Mouse (Mus musculus): ENCODE results near the gene St5. TPM values are rescaled to one million over a fixed set of nuclear protein-coding genes. Genes with fewer than 3 reads are reported as not detected.

The St5 gene
- polyA plus RNA-seq, 1 experiment from 2014 or later = 53.5 TPM

GRCm38 (mm10) chr7:109584467-109584866, 118.9 kb downstream of the St5 start:
- Histone ChIP-seq H3K9me3 (replicated peaks) (no peaks in the 10 kb centered on the region), H3K27ac (no peak overlapping the region), H3K36me3 (no peaks in the 10 kb centered on the region), H3K4me3 (no peak overlapping the region), H3K27me3 (ENCODE audit: low read depth, poor library complexity, severe bottlenecking) (no peaks in the 10 kb centered on the region), H3K4me1 (peaks cover 11% of the 10 kb centered on the region; the same call in 1 of the 2 replicates)
- DNase-seq (ENCODE audit: low spot score) = no peak
- 87% methylated on average over 1 of the region's 1 CpGs for WGBS

DNA sequence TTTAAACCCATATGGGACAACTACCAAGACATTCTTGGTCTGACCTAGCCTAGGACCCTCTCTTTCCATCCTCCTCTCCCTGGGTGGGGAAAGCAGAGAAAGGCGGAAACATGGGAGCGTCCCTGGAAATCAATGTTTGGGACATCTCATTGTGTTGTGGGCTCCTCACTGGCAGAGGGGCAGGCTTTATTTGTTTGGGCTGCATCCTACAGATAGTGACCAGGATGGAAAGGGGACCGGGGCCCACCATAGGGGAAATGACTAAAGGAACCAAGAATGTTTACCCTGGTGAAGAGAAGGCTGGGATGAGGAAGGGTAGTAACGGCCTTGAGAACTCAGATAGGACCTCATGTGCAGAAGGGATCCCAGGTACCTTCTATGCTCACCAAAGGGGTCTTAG, 122.9 kb downstream of the St5 start:
- no peaks in the 10 kb centered on the region for H3K27me3 ChIP-seq (ENCODE audit: low read depth, poor library complexity, severe bottlenecking)
- no peaks in the 10 kb centered on the region for H3K36me3 ChIP-seq
- no peak for DNase-seq (ENCODE audit: low spot score)
- H3K9me3 ChIP-seq (replicated peaks) = no peaks in the 10 kb centered on the region
- H3K4me1 ChIP-seq = peaks cover 12% of the 10 kb centered on the region
- H3K27ac ChIP-seq = no peak overlapping the region
- H3K4me3 ChIP-seq = no peak overlapping the region
- WGBS = 85% methylated on average over 4 of the region's 4 CpGs

GRCm38 (mm10) chr7:109579585-109580307, 123.7 kb downstream of the St5 start:
- WGBS = 83% methylated on average over 6 of the region's 6 CpGs
- DNase-seq (ENCODE audit: low spot score) = no peak
- Histone ChIP-seq H3K4me1 (peaks cover 19% of the 10 kb centered on the region), H3K36me3 (no peaks in the 10 kb centered on the region), H3K27me3 (ENCODE audit: low read depth, poor library complexity, severe bottlenecking) (no peaks in the 10 kb centered on the region), H3K9me3 (replicated peaks) (no peaks in the 10 kb centered on the region), H3K4me3 (no peak overlapping the region), H3K27ac (no peak overlapping the region)

GRCm38 (mm10) chr7:109578880-109579584, 124.4 kb downstream of the St5 start:
- Histone ChIP-seq H3K4me3 (no peak overlapping the region), H3K9me3 (replicated peaks) (no peaks in the 10 kb centered on the region), H3K4me1 (peaks cover 19% of the 10 kb centered on the region), H3K36me3 (peaks cover 5% of the 10 kb centered on the region; the same call in 1 of the 2 replicates), H3K27me3 (ENCODE audit: low read depth, poor library complexity, severe bottlenecking) (no peaks in the 10 kb centered on the region), H3K27ac (no peak overlapping the region)
- 83% methylated on average over 2 of the region's 2 CpGs for WGBS
- no peak for DNase-seq (ENCODE audit: low spot score)

- no peak overlapping the region for H3K4me3 ChIP-seq
- no peaks in the 10 kb centered on the region for H3K9me3 ChIP-seq (replicated peaks)
- 60% methylated on average over 11 of the region's 11 CpGs for WGBS
- H3K27me3 ChIP-seq (ENCODE audit: low read depth, poor library complexity, severe bottlenecking) = no peaks in the 10 kb centered on the region
- peaks cover 19% of the 10 kb centered on the region for H3K4me1 ChIP-seq
- no peak overlapping the region for H3K27ac ChIP-seq
- peaks cover 5% of the 10 kb centered on the region; the same call in 1 of the 2 replicates for H3K36me3 ChIP-seq
- no peak for DNase-seq (ENCODE audit: low spot score)
Measured at GRCm38 (mm10) chr7:109576321-109577314, 126.8 kb downstream of the St5 start.

- H3K27ac ChIP-seq = no peak overlapping the region
- peaks cover 14% of the 10 kb centered on the region for H3K4me1 ChIP-seq
- peaks cover 10% of the 10 kb centered on the region for H3K36me3 ChIP-seq
- DNase-seq (ENCODE audit: low spot score) = no peak
- no peaks in the 10 kb centered on the region for H3K27me3 ChIP-seq (ENCODE audit: low read depth, poor library complexity, severe bottlenecking)
- WGBS = 91% methylated on average over 7 of the region's 7 CpGs
- no peaks in the 10 kb centered on the region for H3K9me3 ChIP-seq (replicated peaks)
- H3K4me3 ChIP-seq = no peak overlapping the region
Measured at GRCm38 (mm10) chr7:109574166-109574565, 129.2 kb downstream of the St5 start.

GRCm38 (mm10) chr7:109568391-109568892, 135.0 kb downstream of the St5 start:
- no peak for DNase-seq (ENCODE audit: low spot score)

DNA sequence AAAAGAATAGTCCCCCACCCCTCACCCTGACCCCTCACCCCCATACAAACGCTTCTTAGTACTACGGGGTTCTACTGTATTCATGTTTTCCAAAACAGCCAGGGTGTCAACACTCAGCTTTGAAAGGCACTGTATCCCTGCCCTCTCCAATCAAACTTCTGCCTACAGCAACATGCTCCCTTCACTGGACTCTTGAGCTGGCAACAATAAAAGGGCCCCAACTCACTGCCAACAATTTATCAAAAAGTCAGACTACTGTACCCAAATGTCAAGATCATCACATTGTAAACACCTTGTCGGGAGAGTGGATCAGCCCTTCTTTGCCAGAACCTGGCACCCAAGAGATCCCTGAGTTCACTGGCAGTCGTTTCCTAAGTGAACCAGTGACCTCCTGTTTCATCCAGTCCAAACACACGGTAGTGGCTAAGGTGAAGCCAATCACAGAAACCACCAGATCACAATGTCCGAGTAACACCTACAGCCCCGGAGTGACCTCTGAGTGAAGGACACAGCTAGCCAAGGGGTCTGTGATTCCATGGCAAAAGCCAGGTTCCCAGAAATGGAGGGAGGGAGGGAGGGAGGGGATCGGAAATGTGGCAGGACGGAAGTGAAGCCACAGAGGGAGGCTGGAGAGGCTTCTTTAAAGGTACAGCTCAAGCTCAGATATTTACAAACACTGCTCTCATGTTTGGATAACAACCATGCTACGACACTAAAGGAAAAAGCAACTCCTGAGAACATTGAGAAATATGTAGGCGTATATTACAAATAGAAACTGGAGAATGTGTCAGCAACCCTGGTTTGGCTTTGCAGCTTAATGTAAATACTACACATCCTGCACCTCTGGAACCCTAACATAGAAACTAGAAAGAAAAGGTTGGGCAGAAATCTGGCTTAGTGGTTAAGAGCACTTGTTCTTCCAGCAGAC, 136.3 kb downstream of the St5 start:
- H3K27me3 ChIP-seq (ENCODE audit: low read depth, poor library complexity, severe bottlenecking) = no peaks in the 10 kb centered on the region
- 78% methylated on average over 11 of the region's 11 CpGs for WGBS
- H3K36me3 ChIP-seq = peaks cover 24% of the 10 kb centered on the region
- no peak for DNase-seq (ENCODE audit: low spot score)
- no peak overlapping the region for H3K4me3 ChIP-seq
- no peaks in the 10 kb centered on the region for H3K9me3 ChIP-seq (replicated peaks)
- H3K27ac ChIP-seq = no peak overlapping the region
- H3K4me1 ChIP-seq = peaks cover 14% of the 10 kb centered on the region; the same call in 1 of the 2 replicates

More at GRCm38 (mm10) chr7:109568391-109568892, 135.0 kb downstream of the St5 start:
- H3K27me3 ChIP-seq (ENCODE audit: low read depth, poor library complexity, severe bottlenecking) = no peaks in the 10 kb centered on the region
- H3K9me3 ChIP-seq (replicated peaks) = no peaks in the 10 kb centered on the region
- H3K27ac ChIP-seq = no peak overlapping the region
- WGBS = 92% methylated on average over 4 of the region's 4 CpGs
- no peak overlapping the region for H3K4me3 ChIP-seq
- peaks cover 24% of the 10 kb centered on the region for H3K36me3 ChIP-seq
- H3K4me1 ChIP-seq = peaks cover 8% of the 10 kb centered on the region; the same call in 1 of the 2 replicates

DNA sequence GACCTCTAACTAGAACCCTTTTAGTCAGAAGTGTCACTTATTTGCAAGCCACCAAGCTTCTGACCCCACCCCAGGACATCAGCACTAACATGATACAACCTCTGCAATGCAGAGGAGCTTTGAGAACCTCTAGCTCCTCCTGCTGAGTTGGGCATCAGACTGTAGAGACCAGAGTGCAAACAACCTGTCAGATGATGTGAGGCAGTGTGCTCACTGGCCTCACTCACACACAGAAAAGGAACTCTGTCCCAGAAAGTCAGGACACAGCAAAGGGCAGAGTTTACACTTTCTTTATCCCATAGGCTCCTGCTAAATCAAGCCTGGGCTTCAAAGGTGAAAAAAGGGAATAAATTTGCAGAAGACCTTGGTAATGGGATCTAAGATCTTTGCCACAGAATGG, 137.1 kb downstream of the St5 start:
- no peak for DNase-seq (ENCODE audit: low spot score)
- Histone ChIP-seq H3K4me1 (peaks cover 14% of the 10 kb centered on the region; the same call in 1 of the 2 replicates), H3K27ac (no peak overlapping the region), H3K9me3 (replicated peaks) (no peaks in the 10 kb centered on the region), H3K4me3 (no peak overlapping the region), H3K36me3 (peaks cover 24% of the 10 kb centered on the region), H3K27me3 (ENCODE audit: low read depth, poor library complexity, severe bottlenecking) (no peaks in the 10 kb centered on the region)

GRCm38 (mm10) chr7:109563775-109564362, 139.5 kb downstream of the St5 start:
- H3K4me3 ChIP-seq = no peak overlapping the region
- peaks cover 14% of the 10 kb centered on the region; the same call in 1 of the 2 replicates for H3K4me1 ChIP-seq
- H3K36me3 ChIP-seq = peaks cover 19% of the 10 kb centered on the region
- H3K27me3 ChIP-seq (ENCODE audit: low read depth, poor library complexity, severe bottlenecking) = no peaks in the 10 kb centered on the region
- DNase-seq (ENCODE audit: low spot score) = no peak
- no peaks in the 10 kb centered on the region for H3K9me3 ChIP-seq (replicated peaks)
- H3K27ac ChIP-seq = no peak overlapping the region
- 77% methylated on average over 4 of the region's 4 CpGs for WGBS

GRCm38 (mm10) chr7:109562676-109563075, 140.7 kb downstream of the St5 start:
- Histone ChIP-seq H3K36me3 (peaks cover 10% of the 10 kb centered on the region), H3K27me3 (ENCODE audit: low read depth, poor library complexity, severe bottlenecking) (no peaks in the 10 kb centered on the region), H3K4me1 (peaks cover 14% of the 10 kb centered on the region; the same call in 1 of the 2 replicates), H3K9me3 (replicated peaks) (no peaks in the 10 kb centered on the region), H3K4me3 (no peak overlapping the region), H3K27ac (no peak overlapping the region)
- no peak for DNase-seq (ENCODE audit: low spot score)
- WGBS = 69% methylated on average over 5 of the region's 5 CpGs

Data from limb, embryonic 10.5 days (tissue).